Mouse (Mus musculus): ENCODE measurements around the gene Itga1. TPM values are rescaled to one million over a fixed set of nuclear protein-coding genes. Genes with fewer than 3 reads are reported as not detected.
A peak's percentile ranks its signal among the peaks of the same experiment; 100 is the strongest.

Gene Itga1
- polyA plus RNA-seq, 1 experiment from 2014 or later: 29.6 TPM

GRCm38 (mm10) chr13:114971905-114972304 is 129.9 kb downstream of the Itga1 start:
- no peaks in the 10 kb centered on the region for H3K9me3 ChIP-seq (replicated peaks; ENCODE audit: control insufficient read depth, low read length)
- no peak overlapping the region for H3K4me2 ChIP-seq (ENCODE audit: low read depth, low read length)
- H3K4me3 ChIP-seq (replicated peaks; ENCODE audit: low read length): no peak overlapping the region
- ATAC-seq (ENCODE audit: insufficient read depth, low FRiP score): no peak
- no peaks in the 10 kb centered on the region for H3K27me3 ChIP-seq (ENCODE audit: control insufficient read depth, insufficient read depth, low read length)
- no peaks in the 10 kb centered on the region for H3K36me3 ChIP-seq (ENCODE audit: control insufficient read depth, insufficient read depth, low read length)
- 71% methylated on average over 3 of the region's 3 CpGs for WGBS
- peaks cover 4% of the 10 kb centered on the region; the same call in 1 of the 2 replicates for H3K4me1 ChIP-seq (ENCODE audit: control insufficient read depth, insufficient read depth, low read length)
- peak overlapping the region; percentile 24; the same call in 1 of the 2 replicates for H3K27ac ChIP-seq (ENCODE audit: low read length)
- H3K9ac ChIP-seq (ENCODE audit: low read length): no peak overlapping the region

GRCm38 (mm10) chr13:114964233-114964632 is 137.5 kb downstream of the Itga1 start:
- Histone ChIP-seq H3K9me3 (replicated peaks; ENCODE audit: control insufficient read depth, low read length) (no peaks in the 10 kb centered on the region), H3K4me3 (replicated peaks; ENCODE audit: low read length) (no peak overlapping the region), H3K9ac (ENCODE audit: low read length) (no peak overlapping the region), H3K36me3 (ENCODE audit: control insufficient read depth, insufficient read depth, low read length) (no peaks in the 10 kb centered on the region), H3K27ac (ENCODE audit: low read length) (no peak overlapping the region), H3K4me2 (ENCODE audit: low read depth, low read length) (no peak overlapping the region), H3K4me1 (ENCODE audit: control insufficient read depth, insufficient read depth, low read length) (no peaks in the 10 kb centered on the region), H3K27me3 (ENCODE audit: control insufficient read depth, insufficient read depth, low read length) (no peaks in the 10 kb centered on the region)
- peak; percentile 69 for ATAC-seq (ENCODE audit: insufficient read depth, low FRiP score)
- WGBS: 45% methylated on average over 2 of the region's 2 CpGs

- Histone ChIP-seq H3K27ac (ENCODE audit: low read length) (no peak overlapping the region), H3K9ac (ENCODE audit: low read length) (no peak overlapping the region), H3K9me3 (replicated peaks; ENCODE audit: control insufficient read depth, low read length) (no peaks in the 10 kb centered on the region), H3K27me3 (ENCODE audit: control insufficient read depth, insufficient read depth, low read length) (no peaks in the 10 kb centered on the region), H3K4me3 (replicated peaks; ENCODE audit: low read length) (no peak overlapping the region), H3K4me1 (ENCODE audit: control insufficient read depth, insufficient read depth, low read length) (no peaks in the 10 kb centered on the region), H3K4me2 (ENCODE audit: low read depth, low read length) (no peak overlapping the region), H3K36me3 (ENCODE audit: control insufficient read depth, insufficient read depth, low read length) (no peaks in the 10 kb centered on the region)
- no peak for ATAC-seq (ENCODE audit: insufficient read depth, low FRiP score)
These were observed 147.2 kb downstream of the Itga1 start for GRCm38 (mm10) chr13:114954516-114954915.

GRCm38 (mm10) chr13:114933541-114933940 is 168.2 kb downstream of the Itga1 start:
- WGBS: 76% methylated on average over 7 of the region's 7 CpGs
- ATAC-seq (ENCODE audit: insufficient read depth, low FRiP score): peak; percentile 26; the same call in 1 of the 2 replicates

GRCm38 (mm10) chr13:114931775-114932294 is 169.9 kb downstream of the Itga1 start, which contains the start of gene Itga2:
TSS of gene Itga2 (minus strand) at chr13:114932100.
- peak within 1 kb of the TSS; percentile 80 for H3K27ac ChIP-seq (ENCODE audit: low read length)
- peak within 1 kb of the TSS; percentile 61 for H3K4me3 ChIP-seq (replicated peaks; ENCODE audit: low read length)
- ATAC-seq (ENCODE audit: insufficient read depth, low FRiP score): peak; percentile 88
- H3K9me3 ChIP-seq (replicated peaks; ENCODE audit: control insufficient read depth, low read length): no peaks in the 10 kb centered on the region
- H3K4me2 ChIP-seq (ENCODE audit: low read depth, low read length): peak within 1 kb of the TSS; percentile 74
- 0 out of 2 replicates have a peak, but pooled peaks cover 4% of the 10 kb centered on the region for H3K4me1 ChIP-seq (ENCODE audit: control insufficient read depth, insufficient read depth, low read length)
- peak within 1 kb of the TSS; percentile 71 for H3K9ac ChIP-seq (ENCODE audit: low read length)
- WGBS: 1% methylated on average over 28 of the region's 28 CpGs
- H3K27me3 ChIP-seq (ENCODE audit: control insufficient read depth, insufficient read depth, low read length): no peaks in the 10 kb centered on the region
- H3K36me3 ChIP-seq (ENCODE audit: control insufficient read depth, insufficient read depth, low read length): no peaks in the 10 kb centered on the region

More at GRCm38 (mm10) chr13:114933541-114933940, 168.2 kb downstream of the Itga1 start:
- 0 out of 2 replicates have a peak, but pooled peaks cover 4% of the 10 kb centered on the region for H3K4me1 ChIP-seq (ENCODE audit: control insufficient read depth, insufficient read depth, low read length)
- H3K9ac ChIP-seq (ENCODE audit: low read length): no peak overlapping the region
- H3K4me3 ChIP-seq (replicated peaks; ENCODE audit: low read length): no peak overlapping the region
- no peaks in the 10 kb centered on the region for H3K27me3 ChIP-seq (ENCODE audit: control insufficient read depth, insufficient read depth, low read length)
- H3K27ac ChIP-seq (ENCODE audit: low read length): no peak overlapping the region
- H3K36me3 ChIP-seq (ENCODE audit: control insufficient read depth, insufficient read depth, low read length): no peaks in the 10 kb centered on the region
- H3K4me2 ChIP-seq (ENCODE audit: low read depth, low read length): no peak overlapping the region
- H3K9me3 ChIP-seq (replicated peaks; ENCODE audit: control insufficient read depth, low read length): no peaks in the 10 kb centered on the region

GRCm38 (mm10) chr13:114930996-114931649 is 170.6 kb downstream of the Itga1 start:
- Histone ChIP-seq H3K27ac (ENCODE audit: low read length) (peak overlapping the region; percentile 80), H3K36me3 (ENCODE audit: control insufficient read depth, insufficient read depth, low read length) (no peaks in the 10 kb centered on the region), H3K4me1 (ENCODE audit: control insufficient read depth, insufficient read depth, low read length) (0 out of 2 replicates have a peak, but pooled peaks cover 4% of the 10 kb centered on the region), H3K27me3 (ENCODE audit: control insufficient read depth, insufficient read depth, low read length) (no peaks in the 10 kb centered on the region), H3K9ac (ENCODE audit: low read length) (peak overlapping the region; percentile 71), H3K9me3 (replicated peaks; ENCODE audit: control insufficient read depth, low read length) (no peaks in the 10 kb centered on the region), H3K4me3 (replicated peaks; ENCODE audit: low read length) (peak overlapping the region; percentile 61), H3K4me2 (ENCODE audit: low read depth, low read length) (peak overlapping the region; percentile 74)
- 2% methylated on average over 10 of the region's 10 CpGs for WGBS
- peak; percentile 42; the same call in 1 of the 2 replicates for ATAC-seq (ENCODE audit: insufficient read depth, low FRiP score)

- Histone ChIP-seq H3K9me3 (replicated peaks; ENCODE audit: control insufficient read depth, low read length) (0 out of 2 replicates have a peak, but pooled peaks cover 4% of the 10 kb centered on the region), H3K4me1 (ENCODE audit: control insufficient read depth, insufficient read depth, low read length) (peaks cover 10% of the 10 kb centered on the region; the same call in 1 of the 2 replicates), H3K36me3 (ENCODE audit: control insufficient read depth, insufficient read depth, low read length) (no peaks in the 10 kb centered on the region), H3K9ac (ENCODE audit: low read length) (no peak overlapping the region), H3K4me2 (ENCODE audit: low read depth, low read length) (no peak overlapping the region), H3K4me3 (replicated peaks; ENCODE audit: low read length) (no peak overlapping the region), H3K27me3 (ENCODE audit: control insufficient read depth, insufficient read depth, low read length) (no peaks in the 10 kb centered on the region), H3K27ac (ENCODE audit: low read length) (no peak overlapping the region)
- 62% methylated on average over 1 of the region's 1 CpGs for WGBS
- ATAC-seq (ENCODE audit: insufficient read depth, low FRiP score): no peak
These were observed 177.0 kb downstream of the Itga1 start for GRCm38 (mm10) chr13:114924785-114925184.

- Histone ChIP-seq H3K36me3 (ENCODE audit: control insufficient read depth, insufficient read depth, low read length) (no peaks in the 10 kb centered on the region), H3K9ac (ENCODE audit: low read length) (no peak overlapping the region), H3K4me3 (replicated peaks; ENCODE audit: low read length) (no peak overlapping the region), H3K9me3 (replicated peaks; ENCODE audit: control insufficient read depth, low read length) (0 out of 2 replicates have a peak, but pooled peaks cover 4% of the 10 kb centered on the region), H3K4me2 (ENCODE audit: low read depth, low read length) (no peak overlapping the region), H3K27me3 (ENCODE audit: control insufficient read depth, insufficient read depth, low read length) (no peaks in the 10 kb centered on the region), H3K27ac (ENCODE audit: low read length) (peak overlapping the region; percentile 1; the same call in 1 of the 2 replicates), H3K4me1 (ENCODE audit: control insufficient read depth, insufficient read depth, low read length) (peaks cover 10% of the 10 kb centered on the region)
- WGBS: 31% methylated on average over 9 of the region's 9 CpGs
- peak; percentile 91 for ATAC-seq (ENCODE audit: insufficient read depth, low FRiP score)
These were observed 178.4 kb downstream of the Itga1 start for GRCm38 (mm10) chr13:114923331-114923730.

GRCm38 (mm10) chr13:114915767-114916166 is 186.0 kb downstream of the Itga1 start:
- no peak overlapping the region for H3K9ac ChIP-seq (ENCODE audit: low read length)
- no peak overlapping the region for H3K4me2 ChIP-seq (ENCODE audit: low read depth, low read length)
- H3K4me1 ChIP-seq (ENCODE audit: control insufficient read depth, insufficient read depth, low read length): peaks cover 8% of the 10 kb centered on the region
- H3K36me3 ChIP-seq (ENCODE audit: control insufficient read depth, insufficient read depth, low read length): no peaks in the 10 kb centered on the region
- H3K9me3 ChIP-seq (replicated peaks; ENCODE audit: control insufficient read depth, low read length): 0 out of 2 replicates have a peak, but pooled peaks cover 4% of the 10 kb centered on the region
- ATAC-seq (ENCODE audit: insufficient read depth, low FRiP score): no peak
- no peak overlapping the region for H3K27ac ChIP-seq (ENCODE audit: low read length)
- WGBS: 44% methylated on average over 5 of the region's 5 CpGs
- no peak overlapping the region for H3K4me3 ChIP-seq (replicated peaks; ENCODE audit: low read length)
- H3K27me3 ChIP-seq (ENCODE audit: control insufficient read depth, insufficient read depth, low read length): no peaks in the 10 kb centered on the region

Data from stomach, embryonic 16.5 days (tissue).